Mouse (Mus musculus) intestine, embryonic 14.5 days (tissue): ENCODE data around the gene C1qtnf9. TPM values are rescaled to one million over a fixed set of nuclear protein-coding genes. Genes with fewer than 3 reads are reported as not detected.

Source experiments
- ATAC-seq: fragments of 200-750 bp; cut with Nextera tagmentation; replicated peaks from 2 replicates; pipeline ENCODE4 v1.8.0; 2017; ENCODE audit warnings: low read depth, moderate number of reproducible peaks, moderate TSS enrichment, moderate library complexity; ENCODE audit not compliant: low FRiP score, low TSS enrichment
- DNase-seq: peaks from one replicate; pipeline ENCODE4 v3.0.0-alpha.2; 2018; ENCODE audit warnings: low spot score
- H3K27ac ChIP-seq: fragments of 300-500 bp; sonication (generic); 2 replicates; pipeline ENCODE4 v1.5.1; 2014; ENCODE audit warnings: low read depth, mild to moderate bottlenecking, control low read depth
- H3K27me3 ChIP-seq: fragments of 300-500 bp; sonication (generic); replicated peaks from 2 replicates; pipeline ENCODE4 v1.6.1; 2014; ENCODE audit warnings: low read length, control low read depth; ENCODE audit not compliant: control insufficient read depth, insufficient read depth
- H3K36me3 ChIP-seq: fragments of 300-500 bp; sonication (generic); 2 replicates; pipeline ENCODE4 v1.6.1; 2014; ENCODE audit warnings: low read length, control low read depth; ENCODE audit not compliant: control insufficient read depth, insufficient read depth
- H3K4me1 ChIP-seq: fragments of 300-500 bp; sonication (generic); replicated peaks from 2 replicates; pipeline ENCODE4 v1.6.1; 2014; ENCODE audit warnings: low read length, control low read depth, mixed read lengths; ENCODE audit not compliant: control insufficient read depth, insufficient read depth
- H3K4me2 ChIP-seq: fragments of 300-500 bp; sonication (generic); 2 replicates; pipeline ENCODE4 v1.6.1; 2014; ENCODE audit warnings: low read length
- H3K4me3 ChIP-seq: fragments of 300-500 bp; sonication (generic); 2 replicates; pipeline ENCODE4 v1.5.1; 2014; ENCODE audit warnings: low read depth, low read length, control low read depth, mixed read lengths
- H3K9ac ChIP-seq: fragments of 300-500 bp; sonication (generic); 2 replicates; pipeline ENCODE4 v1.6.1; 2014; ENCODE audit warnings: mild to moderate bottlenecking, low read length
- H3K9me3 ChIP-seq: fragments of 300-500 bp; sonication (generic); 2 replicates; pipeline ENCODE4 v1.6.1; 2016; ENCODE audit warnings: low read length, control low read depth; ENCODE audit not compliant: control insufficient read depth
- WGBS: fragments of 180-500 bp; shearing (Covaris S2); extraction: QIAGEN DNeasy Blood & Tissue Kit; methylation state at CpG from one replicate; pipeline ENCODE4 v1.1.7; 2014; 5-methylcytosine and 5-hydroxymethylcytosine counted together
- polyA plus RNA-seq: library from polyadenylated mRNA; unstranded; fragments of >200 nt; fragmentation: Nextera tagmentation; extraction: Ambion mirVana; gene quantifications from 2 replicates; pipeline ENCODE4 v1.2.1, GENCODE M21; 2014

The C1qtnf9 gene
- polyA plus RNA-seq, 1 experiment from 2014 or later, result 0.12 TPM

- Histone ChIP-seq H3K4me2 (no peak overlapping the region), H3K27me3 (no peaks in the 10 kb centered on the region), H3K9ac (no peak overlapping the region), H3K36me3 (peaks cover 29% of the 10 kb centered on the region), H3K27ac (no peak overlapping the region), H3K9me3 (no peaks in the 10 kb centered on the region), H3K4me3 (no peak overlapping the region), H3K4me1 (0 out of 2 replicates have a peak, but pooled peaks cover 4% of the 10 kb centered on the region)
- DNase-seq (no peak), ATAC-seq (no peak)
- WGBS, result 87% methylated on average over 13 of the region's 13 CpGs
Measured at GRCm38 (mm10) chr14:60802026-60802425, 34.1 kb downstream of the C1qtnf9 start.

DNA sequence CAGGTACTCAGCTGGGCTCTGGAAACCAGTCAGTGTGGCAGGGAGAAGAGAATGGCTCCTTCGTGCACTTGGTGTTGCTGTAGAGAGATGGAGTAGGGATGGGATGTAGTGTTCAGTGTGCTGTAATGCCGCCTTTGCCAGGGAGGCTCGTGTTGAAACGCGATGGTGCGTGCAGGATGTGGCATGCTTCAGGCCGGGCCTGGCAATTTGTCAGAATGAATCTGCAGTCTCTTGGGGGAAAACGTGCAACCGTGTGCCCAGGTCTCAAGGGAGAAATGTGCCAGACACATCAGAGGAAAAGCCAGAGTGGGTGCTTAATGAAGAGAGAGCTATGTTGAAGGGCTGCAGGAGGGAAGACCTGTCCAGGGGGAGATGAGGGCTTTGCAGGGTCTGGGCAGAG lies 37.0 kb downstream of the C1qtnf9 start:
- Histone ChIP-seq H3K4me1 (peaks cover 4% of the 10 kb centered on the region; the same call in 1 of the 2 replicates), H3K27me3 (no peaks in the 10 kb centered on the region), H3K27ac (no peak overlapping the region), H3K9ac (no peak overlapping the region), H3K9me3 (no peaks in the 10 kb centered on the region), H3K4me2 (no peak overlapping the region), H3K4me3 (no peak overlapping the region), H3K36me3 (peaks cover 15% of the 10 kb centered on the region)
- DNase-seq (no peak), ATAC-seq (no peak)
- WGBS, result 86% methylated on average over 9 of the region's 9 CpGs

- H3K4me1 ChIP-seq, result peaks cover 4% of the 10 kb centered on the region; the same call in 1 of the 2 replicates
- 85% methylated on average over 1 of the region's 1 CpGs for WGBS
- H3K27ac ChIP-seq, result no peak overlapping the region
- H3K9ac ChIP-seq, result no peak overlapping the region
- no peaks in the 10 kb centered on the region for H3K9me3 ChIP-seq
- no peak overlapping the region for H3K4me2 ChIP-seq
- H3K36me3 ChIP-seq, result peaks cover 15% of the 10 kb centered on the region
- no peak for ATAC-seq
- no peaks in the 10 kb centered on the region for H3K27me3 ChIP-seq
- no peak for DNase-seq
- no peak overlapping the region for H3K4me3 ChIP-seq
Measured at GRCm38 (mm10) chr14:60805871-60806270, 37.9 kb downstream of the C1qtnf9 start.

DNA sequence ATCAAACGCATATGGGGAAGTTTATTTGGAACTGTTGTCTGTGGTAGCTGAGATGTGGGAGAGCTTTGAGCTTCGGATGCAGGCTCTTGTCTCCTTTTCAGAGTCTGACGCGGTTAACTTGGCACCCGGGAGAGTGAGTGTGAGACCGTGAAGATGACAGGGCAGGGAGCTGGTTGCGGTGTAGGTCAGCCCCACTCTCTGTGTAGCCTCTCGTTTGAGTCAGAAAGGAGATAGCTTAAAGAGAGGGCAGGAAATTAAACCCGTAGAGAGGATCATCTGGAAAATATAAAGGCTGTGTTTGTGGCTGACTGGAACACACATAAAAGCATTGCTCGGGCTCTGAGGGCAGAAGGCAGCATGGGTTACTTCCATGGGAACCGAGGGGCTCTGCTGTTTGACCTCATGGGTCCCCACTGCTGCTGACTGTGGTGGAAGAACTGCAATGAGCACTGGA lies 39.0 kb downstream of the C1qtnf9 start:
- Histone ChIP-seq H3K9me3 (no peaks in the 10 kb centered on the region), H3K27ac (no peak overlapping the region), H3K9ac (no peak overlapping the region), H3K36me3 (peaks cover 22% of the 10 kb centered on the region), H3K4me3 (no peak overlapping the region), H3K4me2 (no peak overlapping the region), H3K4me1 (peaks cover 4% of the 10 kb centered on the region; the same call in 1 of the 2 replicates), H3K27me3 (no peaks in the 10 kb centered on the region)
- no peak for ATAC-seq
- DNase-seq, result no peak
- 36% methylated on average over 11 of the region's 11 CpGs for WGBS

DNA sequence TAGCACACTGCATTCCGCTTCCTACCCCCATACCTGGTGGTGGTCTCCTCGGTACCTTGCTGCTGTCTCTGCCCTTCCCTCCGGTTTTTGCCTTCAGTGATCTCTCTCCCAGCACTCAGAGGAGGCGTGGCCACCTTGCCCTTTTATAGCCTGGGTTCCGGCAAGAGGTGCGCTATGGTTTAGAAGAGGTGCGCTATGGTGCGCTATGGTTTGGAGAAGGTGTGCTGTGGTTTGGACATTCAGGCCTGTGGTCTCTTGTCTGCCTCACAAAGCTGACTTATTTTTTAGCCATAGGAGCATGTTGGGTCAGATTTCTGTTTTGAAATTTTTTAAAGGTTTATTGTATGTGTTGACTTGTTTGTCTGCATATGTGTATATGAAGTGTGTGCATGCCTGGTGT lies 41.9 kb downstream of the C1qtnf9 start:
- H3K27me3 ChIP-seq, result no peaks in the 10 kb centered on the region
- no peak for ATAC-seq
- H3K4me2 ChIP-seq, result no peak overlapping the region
- no peak for DNase-seq
- peaks cover 4% of the 10 kb centered on the region; the same call in 1 of the 2 replicates for H3K4me1 ChIP-seq
- no peak overlapping the region for H3K4me3 ChIP-seq
- H3K27ac ChIP-seq, result no peak overlapping the region
- no peaks in the 10 kb centered on the region for H3K9me3 ChIP-seq
- H3K9ac ChIP-seq, result no peak overlapping the region
- 86% methylated on average over 8 of the region's 8 CpGs for WGBS
- 0 out of 2 replicates have a peak, but pooled peaks cover 8% of the 10 kb centered on the region for H3K36me3 ChIP-seq

GRCm38 (mm10) chr14:60811547-60811946 lies 43.6 kb downstream of the C1qtnf9 start:
- peaks cover 14% of the 10 kb centered on the region; the same call in 1 of the 2 replicates for H3K36me3 ChIP-seq
- H3K4me1 ChIP-seq, result peaks cover 4% of the 10 kb centered on the region; the same call in 1 of the 2 replicates
- no peak overlapping the region for H3K9ac ChIP-seq
- WGBS, result 86% methylated on average over 4 of the region's 4 CpGs
- no peak overlapping the region for H3K4me2 ChIP-seq
- DNase-seq, result no peak
- ATAC-seq, result no peak
- H3K4me3 ChIP-seq, result no peak overlapping the region
- H3K9me3 ChIP-seq, result no peaks in the 10 kb centered on the region
- H3K27ac ChIP-seq, result no peak overlapping the region
- H3K27me3 ChIP-seq, result no peaks in the 10 kb centered on the region

GRCm38 (mm10) chr14:60815098-60815497 lies 47.2 kb downstream of the C1qtnf9 start:
- H3K36me3 ChIP-seq, result peaks cover 14% of the 10 kb centered on the region; the same call in 1 of the 2 replicates
- H3K4me3 ChIP-seq, result no peak overlapping the region
- H3K4me1 ChIP-seq, result no peaks in the 10 kb centered on the region
- H3K9me3 ChIP-seq, result no peaks in the 10 kb centered on the region
- ATAC-seq, result no peak
- DNase-seq, result no peak
- H3K27me3 ChIP-seq, result no peaks in the 10 kb centered on the region
- H3K4me2 ChIP-seq, result no peak overlapping the region
- no peak overlapping the region for H3K9ac ChIP-seq
- WGBS, result 92% methylated on average over 5 of the region's 5 CpGs
- H3K27ac ChIP-seq, result no peak overlapping the region

- DNase-seq, result no peak
- no peak overlapping the region for H3K9ac ChIP-seq
Measured at GRCm38 (mm10) chr14:60818045-60818444, 50.1 kb downstream of the C1qtnf9 start.

GRCm38 (mm10) chr14:60830096-60830495 lies 62.2 kb downstream of the C1qtnf9 start:
- Histone ChIP-seq H3K4me3 (no peak overlapping the region), H3K36me3 (peaks cover 26% of the 10 kb centered on the region), H3K4me2 (no peak overlapping the region), H3K27me3 (no peaks in the 10 kb centered on the region), H3K9ac (no peak overlapping the region), H3K9me3 (peaks cover 4% of the 10 kb centered on the region; the same call in 1 of the 2 replicates), H3K27ac (no peak overlapping the region), H3K4me1 (no peaks in the 10 kb centered on the region)
- ATAC-seq (no peak), DNase-seq (no peak)
- WGBS, result 84% methylated on average over 2 of the region's 2 CpGs

More at GRCm38 (mm10) chr14:60818045-60818444, 50.1 kb downstream of the C1qtnf9 start:
- no peaks in the 10 kb centered on the region for H3K9me3 ChIP-seq
- 66% methylated on average over 5 of the region's 5 CpGs for WGBS
- no peak overlapping the region for H3K4me2 ChIP-seq
- no peaks in the 10 kb centered on the region for H3K4me1 ChIP-seq
- no peak overlapping the region for H3K27ac ChIP-seq
- H3K4me3 ChIP-seq, result no peak overlapping the region
- no peaks in the 10 kb centered on the region for H3K27me3 ChIP-seq
- H3K36me3 ChIP-seq, result peaks cover 6% of the 10 kb centered on the region; the same call in 1 of the 2 replicates
- ATAC-seq, result no peak
